Mouse (Mus musculus) liver, adult 2 months (tissue): ENCODE results near the gene Lrrc4c. TPM values are rescaled to one million over a fixed set of nuclear protein-coding genes. Genes with fewer than 3 reads are reported as not detected.

ENCODE experiments used
- DNase-seq: peaks from one replicate; pipeline ENCODE4 v3.0.0-alpha.2; 2011; ENCODE audit warnings: low read depth, low spot score; ENCODE audit errors: extremely low read depth
- H3K27ac ChIP-seq: fragments of 200-500 bp; replicated peaks from 2 replicates; pipeline ENCODE4 v1.5.1; 2012; ENCODE audit warnings: low read depth, mild to moderate bottlenecking, control low read depth, inconsistent platforms, low read length; ENCODE audit not compliant: insufficient read depth
- H3K27me3 ChIP-seq: fragments of 200-500 bp; 2 replicates; pipeline ENCODE4 v1.6.1; 2012; ENCODE audit warnings: mild to moderate bottlenecking, moderate library complexity, low read length, inconsistent platforms; ENCODE audit not compliant: control insufficient read depth, insufficient read depth
- H3K36me3 ChIP-seq: fragments of 200-500 bp; 2 replicates; pipeline ENCODE4 v1.6.1; 2012; ENCODE audit warnings: low read length, inconsistent platforms; ENCODE audit not compliant: control insufficient read depth, insufficient read depth
- H3K4me1 ChIP-seq: fragments of 200-500 bp; 2 replicates; pipeline ENCODE4 v1.6.1; 2011; ENCODE audit warnings: low read length; ENCODE audit not compliant: control insufficient read depth, insufficient read depth
- H3K4me3 ChIP-seq: fragments of 200-500 bp; 2 replicates; pipeline ENCODE4 v1.5.1; 2011; ENCODE audit warnings: low read depth, mild to moderate bottlenecking, control low read depth, low read length, moderate library complexity; ENCODE audit not compliant: insufficient read depth
- H3K79me2 ChIP-seq: fragments of 200-500 bp; 2 replicates; pipeline ENCODE4 v1.6.1; 2012; ENCODE audit warnings: inconsistent platforms, mild to moderate bottlenecking, low read length, moderate library complexity; ENCODE audit not compliant: control insufficient read depth, insufficient read depth
- H3K9ac ChIP-seq: fragments of 200-500 bp; 2 replicates; pipeline ENCODE4 v1.6.1; 2012; ENCODE audit warnings: low read depth, mild to moderate bottlenecking, control low read depth, inconsistent platforms, low read length
- CTCF ChIP-seq: fragments of 200-500 bp; IDR thresholded peaks from 2 replicates; pipeline ENCODE4 v1.5.1; 2011; ENCODE audit warnings: low read depth, low read length, control low read depth
- POLR2A ChIP-seq: fragments of 200-500 bp; IDR thresholded peaks from 2 replicates; pipeline ENCODE4 v1.6.1; 2011; ENCODE audit warnings: low read length, control low read depth; ENCODE audit not compliant: insufficient read depth; ENCODE audit errors: extremely low read depth
- WGBS: fragments of 180-500 bp; shearing (Covaris S2); methylation state at CpG from one replicate; pipeline ENCODE4 v1.1.7; 2018; 5-methylcytosine and 5-hydroxymethylcytosine counted together
- polyA plus RNA-seq: library from polyadenylated mRNA; depleted of rRNA; stranded (reverse); fragments of >200 nt; gene quantifications from 2 replicates; pipeline ENCODE4 v1.2.3, GENCODE M21; 2012
- total RNA-seq: library from RNA; depleted of rRNA; stranded (reverse); fragments of >200 nt; gene quantifications from 2 replicates; pipeline ENCODE4 v1.2.3, GENCODE M21; 2014

Gene Lrrc4c
- total and polyA plus RNA-seq, 2 experiments, result 0.39 to 1.4 TPM

GRCm38 (mm10) chr2:97318008-97318407 is 1000.0 kb downstream of the Lrrc4c start:
- TF ChIP-seq POLR2A (no peak), CTCF (no peak)
- Histone ChIP-seq H3K4me1 (no peaks in the 10 kb centered on the region), H3K27me3 (no peaks in the 10 kb centered on the region), H3K4me3 (no peak overlapping the region), H3K79me2 (no peaks in the 10 kb centered on the region), H3K36me3 (no peaks in the 10 kb centered on the region), H3K9ac (no peak overlapping the region), H3K27ac (no peak overlapping the region)
- WGBS, result 53% methylated on average over 1 of the region's 1 CpGs
- no peak for DNase-seq

- no peak overlapping the region for H3K9ac ChIP-seq
- no peaks in the 10 kb centered on the region for H3K27me3 ChIP-seq
- no peaks in the 10 kb centered on the region for H3K36me3 ChIP-seq
- H3K27ac ChIP-seq, result no peak overlapping the region
- WGBS, result 81% methylated on average over 1 of the region's 1 CpGs
- no peak for DNase-seq
- H3K79me2 ChIP-seq, result no peaks in the 10 kb centered on the region
- TF ChIP-seq POLR2A, result no peak
- no peak for TF ChIP-seq CTCF
- no peaks in the 10 kb centered on the region for H3K4me1 ChIP-seq
- H3K4me3 ChIP-seq, result no peak overlapping the region
These were observed 1000.6 kb downstream of the Lrrc4c start for GRCm38 (mm10) chr2:97318536-97318935.

GRCm38 (mm10) chr2:97332084-97332682 is 1014.2 kb downstream of the Lrrc4c start:
- H3K4me1 ChIP-seq, result no peaks in the 10 kb centered on the region
- H3K4me3 ChIP-seq, result no peak overlapping the region
- no peak for DNase-seq
- no peak overlapping the region for H3K27ac ChIP-seq
- no peak overlapping the region for H3K9ac ChIP-seq
- no peaks in the 10 kb centered on the region for H3K79me2 ChIP-seq
- no peaks in the 10 kb centered on the region for H3K27me3 ChIP-seq
- 31% methylated on average over 1 of the region's 1 CpGs for WGBS
- TF ChIP-seq CTCF (no peak), POLR2A (no peak)
- H3K36me3 ChIP-seq, result no peaks in the 10 kb centered on the region

GRCm38 (mm10) chr2:97339627-97340026 is 1021.7 kb downstream of the Lrrc4c start:
- Histone ChIP-seq H3K36me3 (no peaks in the 10 kb centered on the region), H3K9ac (no peak overlapping the region), H3K27me3 (no peaks in the 10 kb centered on the region), H3K27ac (no peak overlapping the region), H3K79me2 (no peaks in the 10 kb centered on the region), H3K4me1 (no peaks in the 10 kb centered on the region), H3K4me3 (no peak overlapping the region)
- TF ChIP-seq CTCF (no peak), POLR2A (no peak)
- 74% methylated on average over 4 of the region's 4 CpGs for WGBS
- no peak for DNase-seq

GRCm38 (mm10) chr2:97361235-97361634 is 1043.3 kb downstream of the Lrrc4c start:
- no peak for TF ChIP-seq CTCF
- no peak for TF ChIP-seq POLR2A
- Histone ChIP-seq H3K9ac (no peak overlapping the region), H3K27me3 (no peaks in the 10 kb centered on the region), H3K27ac (no peak overlapping the region), H3K4me1 (no peaks in the 10 kb centered on the region), H3K79me2 (no peaks in the 10 kb centered on the region), H3K4me3 (no peak overlapping the region), H3K36me3 (no peaks in the 10 kb centered on the region)
- WGBS, result 78% methylated on average over 2 of the region's 2 CpGs
- no peak for DNase-seq

- Histone ChIP-seq H3K9ac (no peak overlapping the region), H3K36me3 (no peaks in the 10 kb centered on the region), H3K4me1 (no peaks in the 10 kb centered on the region), H3K27ac (no peak overlapping the region), H3K27me3 (no peaks in the 10 kb centered on the region), H3K79me2 (no peaks in the 10 kb centered on the region), H3K4me3 (no peak overlapping the region)
- WGBS, result 64% methylated on average over 3 of the region's 3 CpGs
- TF ChIP-seq POLR2A (no peak), CTCF (no peak)
- DNase-seq, result no peak
These were observed 1052.0 kb downstream of the Lrrc4c start for GRCm38 (mm10) chr2:97369978-97370377.
